In the genomic region with DNA sequence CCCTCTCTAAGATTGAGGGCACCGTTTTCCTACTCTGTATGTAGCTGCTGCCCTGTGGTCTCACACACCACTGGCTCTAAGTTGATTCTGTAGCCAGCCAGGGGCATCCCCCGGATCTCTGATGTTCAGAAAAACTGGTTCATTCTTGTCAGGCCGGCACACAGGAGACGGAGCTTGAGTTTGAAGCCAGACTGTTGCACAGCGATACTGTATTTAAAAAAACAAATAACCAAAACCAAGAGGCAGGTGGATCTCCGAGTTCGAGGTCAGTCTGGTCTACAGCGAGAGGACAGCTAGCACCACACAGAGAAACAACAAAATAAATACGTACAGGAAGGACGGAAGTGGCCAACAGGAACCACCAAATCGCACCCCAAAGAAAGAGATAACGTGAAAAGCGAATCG, we compare ENCODE assay signal across 8 mouse cellular contexts. TPM values are rescaled to one million over a fixed set of nuclear protein-coding genes. Genes with fewer than 3 reads are reported as not detected.
DNase-seq lines count a peak whose midpoint lies in the region; ATAC-seq and TF ChIP-seq lines count a peak whose summit lies in the region.

No protein-coding gene starts in this region.

- WGBS in hindbrain, embryonic 13.5 days, result 2% methylated on average over 14 of the region's 14 CpGs
- WGBS in stomach, embryonic 15.5 days, result under 1% methylated on average over 14 of the region's 14 CpGs

- no peaks in the 10 kb centered on the region; the same call in 1 of the 2 replicates for H3K36me3 ChIP-seq in testis, adult 2 months (ENCODE audit: control insufficient read depth, insufficient read depth, low read length)
- peaks cover 14% of the 10 kb centered on the region; the same call in 1 of the 2 replicates for H3K36me3 ChIP-seq in hindbrain, embryonic 13.5 days
- peaks cover 30% of the 10 kb centered on the region for H3K36me3 ChIP-seq in megakaryocyte, embryonic 14.5 days (replicated peaks; ENCODE audit: low read length)
- H3K36me3 ChIP-seq in stomach, embryonic 15.5 days, result no peaks in the 10 kb centered on the region

- ATAC-seq in hindbrain, embryonic 13.5 days (ENCODE audit: low FRiP score), result peak; percentile 53
- peak; percentile 8; the same call in 1 of the 2 replicates for ATAC-seq in stomach, embryonic 15.5 days (ENCODE audit: insufficient read depth, low FRiP score, low read depth)

- no peaks in the 10 kb centered on the region for H3K9me3 ChIP-seq in hindbrain, embryonic 13.5 days
- H3K9me3 ChIP-seq in megakaryocyte, embryonic 14.5 days, result no peaks in the 10 kb centered on the region
- no peaks in the 10 kb centered on the region for H3K9me3 ChIP-seq in stomach, embryonic 15.5 days

- no peak for TF ChIP-seq POLR2A in testis, adult 2 months (IDR thresholded peaks at IDR 0.05; ENCODE audit: control insufficient read depth, low read depth, low read length)

- peak overlapping the region; percentile 70 for H3K4me2 ChIP-seq in hindbrain, embryonic 13.5 days
- H3K4me2 ChIP-seq in stomach, embryonic 15.5 days, result peak overlapping the region; percentile 75

- no peak for TF ChIP-seq CTCF in testis, adult 2 months (IDR thresholded peaks at IDR 0.05; ENCODE audit: control insufficient read depth, insufficient read depth, insufficient replicate concordance, low read depth, low read length)

- H3K9ac ChIP-seq in hindbrain, embryonic 13.5 days, result peak overlapping the region; percentile 89
- H3K9ac ChIP-seq in stomach, embryonic 15.5 days, result peak overlapping the region; percentile 59; the same call in 1 of the 2 replicates

- peak overlapping the region; percentile 86 for H3K4me3 ChIP-seq in testis, adult 2 months (ENCODE audit: control insufficient read depth, low read depth, low read length)
- peak overlapping the region; percentile 88 for H3K4me3 ChIP-seq in hindbrain, embryonic 13.5 days
- peak overlapping the region; percentile 96 for H3K4me3 ChIP-seq in megakaryocyte, embryonic 14.5 days (replicated peaks)
- H3K4me3 ChIP-seq in stomach, embryonic 15.5 days (replicated peaks), result peak overlapping the region; percentile 96

- DNase-seq in adrenal gland, postnatal 36 days, result peak; percentile 15 to 33
- no peak for DNase-seq in adrenal gland, adult 8-10 months
- DNase-seq in testis, postnatal 14 days (ENCODE audit: low spot score), result no peak
- no peak for DNase-seq in layer of hippocampus, adult 9-11 months

- H3K4me1 ChIP-seq in testis, adult 2 months (ENCODE audit: control insufficient read depth, insufficient read depth, low read length), result peaks cover 6% of the 10 kb centered on the region
- H3K4me1 ChIP-seq in hindbrain, embryonic 13.5 days (replicated peaks), result peaks cover 31% of the 10 kb centered on the region
- H3K4me1 ChIP-seq in megakaryocyte, embryonic 14.5 days, result peaks cover 46% of the 10 kb centered on the region
- peaks cover 16% of the 10 kb centered on the region for H3K4me1 ChIP-seq in stomach, embryonic 15.5 days

- H3K27ac ChIP-seq in testis, adult 2 months (ENCODE audit: control insufficient read depth, insufficient read depth, low read depth, low read length), result peak overlapping the region; percentile 69
- peak overlapping the region; percentile 95 for H3K27ac ChIP-seq in hindbrain, embryonic 13.5 days
- peak overlapping the region; percentile 84 for H3K27ac ChIP-seq in stomach, embryonic 15.5 days

- no peaks in the 10 kb centered on the region for H3K27me3 ChIP-seq in testis, adult 2 months (ENCODE audit: control insufficient read depth, insufficient read depth, low read length)
- H3K27me3 ChIP-seq in hindbrain, embryonic 13.5 days, result no peaks in the 10 kb centered on the region
- no peaks in the 10 kb centered on the region for H3K27me3 ChIP-seq in megakaryocyte, embryonic 14.5 days (replicated peaks)
- H3K27me3 ChIP-seq in stomach, embryonic 15.5 days (replicated peaks), result no peaks in the 10 kb centered on the region

RNA-seq across cellular contexts. Expression of gene Spg7, which starts 2.1 kb away (rescaled TPM):
- 10 to 100 TPM; 82.4 to 92.7 TPM for total RNA-seq in adrenal gland, postnatal 36 days (2021)
- 100 to 1,000 TPM in 1 of 4 experiments, 10 to 100 TPM in 3; 85.0 to 103 (median 86.7) TPM for total RNA-seq in adrenal gland, adult 8-10 months (2022)
- polyA plus RNA-seq in testis, adult 2 months (2012; rRNA removed), result 101 and 124 TPM in 2 replicates
- polyA plus RNA-seq in hindbrain, embryonic 13.5 days (2015; fragmentation: Nextera tagmentation; extraction: Ambion mirVana), result 45.9 and 48.7 TPM in 2 replicates
- polyA plus RNA-seq in megakaryocyte, embryonic 14.5 days (2012; ENCODE audit: insufficient read depth, low replicate concordance), result 9.5 and 14.6 TPM in 2 replicates
- 48.2 and 50.7 TPM in 2 replicates for polyA plus RNA-seq in stomach, embryonic 15.5 days (2015; fragmentation: Nextera tagmentation; extraction: Ambion mirVana)

RNA-seq across cellular contexts. Expression of gene Ankrd11, which starts 22.7 kb away (rescaled TPM):
- total RNA-seq in adrenal gland, postnatal 36 days (2021), result 10 to 100 TPM; 80.6 to 81.1 TPM
- total RNA-seq in adrenal gland, adult 8-10 months (2022), result 100 to 1,000 TPM in 2 of 4 experiments, 10 to 100 TPM in 2; 85.8 to 116 (median 97.7) TPM
- 37.6 and 41.9 TPM in 2 replicates for polyA plus RNA-seq in testis, adult 2 months (2012; rRNA removed)
- 29.9 and 30.7 TPM in 2 replicates for polyA plus RNA-seq in hindbrain, embryonic 13.5 days (2015; fragmentation: Nextera tagmentation; extraction: Ambion mirVana)
- 46.9 and 49.4 TPM in 2 replicates for polyA plus RNA-seq in megakaryocyte, embryonic 14.5 days (2012; ENCODE audit: insufficient read depth, low replicate concordance)
- polyA plus RNA-seq in stomach, embryonic 15.5 days (2015; fragmentation: Nextera tagmentation; extraction: Ambion mirVana), result 63.9 and 67.3 TPM in 2 replicates

RNA-seq across cellular contexts. Expression of gene Rpl13, which starts 37.3 kb away (rescaled TPM):
- 100 to 1,000 TPM; 706 to 750 TPM for total RNA-seq in adrenal gland, postnatal 36 days (2021)
- total RNA-seq in adrenal gland, adult 8-10 months (2022), result 100 to 1,000 TPM; 669 to 739 (median 714) TPM
- 834 and 1,155 TPM in 2 replicates for polyA plus RNA-seq in testis, adult 2 months (2012; rRNA removed)
- 766 and 789 TPM in 2 replicates for polyA plus RNA-seq in hindbrain, embryonic 13.5 days (2015; fragmentation: Nextera tagmentation; extraction: Ambion mirVana)
- polyA plus RNA-seq in megakaryocyte, embryonic 14.5 days (2012; ENCODE audit: insufficient read depth, low replicate concordance), result 3,221 and 4,089 TPM in 2 replicates
- 1,122 and 1,488 TPM in 2 replicates for polyA plus RNA-seq in stomach, embryonic 15.5 days (2015; fragmentation: Nextera tagmentation; extraction: Ambion mirVana)

RNA-seq across cellular contexts. Expression of gene Cpne7, which starts 52.4 kb away (rescaled TPM):
- total RNA-seq in adrenal gland, postnatal 36 days (2021), result 1 to 10 TPM; 3.6 to 5.0 TPM
- 1 to 10 TPM; 7.7 to 9.7 (median 8.8) TPM for total RNA-seq in adrenal gland, adult 8-10 months (2022)
- 1.1 and 1.3 TPM in 2 replicates for polyA plus RNA-seq in testis, adult 2 months (2012; rRNA removed)
- 0.53 and 0.87 TPM in 2 replicates for polyA plus RNA-seq in hindbrain, embryonic 13.5 days (2015; fragmentation: Nextera tagmentation; extraction: Ambion mirVana)
- 0.43 TPM in 1 of 2 replicates, not detected in the other for polyA plus RNA-seq in megakaryocyte, embryonic 14.5 days (2012; ENCODE audit: insufficient read depth, low replicate concordance)
- polyA plus RNA-seq in stomach, embryonic 15.5 days (2015; fragmentation: Nextera tagmentation; extraction: Ambion mirVana), result 2.0 and 2.3 TPM in 2 replicates

Comparison
In these comparisons a context has a peak if more than half of its experiments do, and no peak if none do; other contexts are left out.
1. DNase-seq: peak in adrenal gland, postnatal 36 days (2 of 2); none in adrenal gland, adult 8-10 months (single experiment), testis, postnatal 14 days (single experiment) and layer of hippocampus, adult 9-11 months (single experiment).
2. Peak in every context shown above with its lines, with median percentiles within 50 percentile points of each other: H3K27ac ChIP-seq and H3K4me3 ChIP-seq.